Mouse (Mus musculus): ENCODE data around the gene Sgpp2.
A peak's percentile ranks its signal among the peaks of the same experiment; 100 is the strongest.

The Sgpp2 gene

GRCm38 (mm10) chr1:78448091-78448490 is 137.9 kb downstream of the Sgpp2 start:
- no peak for DNase-seq (ENCODE audit: extremely low spot score)

- no peak for DNase-seq (ENCODE audit: extremely low spot score)
Measured at GRCm38 (mm10) chr1:78451070-78451854, 141.1 kb downstream of the Sgpp2 start.

GRCm38 (mm10) chr1:78452544-78452943 is 142.4 kb downstream of the Sgpp2 start:
- no peak for DNase-seq (ENCODE audit: extremely low spot score)

- no peak for DNase-seq (ENCODE audit: extremely low spot score)
Measured at GRCm38 (mm10) chr1:78453886-78454285, 143.7 kb downstream of the Sgpp2 start.

GRCm38 (mm10) chr1:78454659-78455058 is 144.5 kb downstream of the Sgpp2 start:
- peak; percentile 52 for DNase-seq (ENCODE audit: extremely low spot score)
